Mouse (Mus musculus) hindbrain, postnatal 0 days (tissue): Measurements from ENCODE around the gene Ldlrad3. TPM values are rescaled to one million over a fixed set of nuclear protein-coding genes. Genes with fewer than 3 reads are reported as not detected.

Experiments used
- ATAC-seq: fragments of 200-750 bp; cut with Nextera tagmentation; 2 replicates; pipeline ENCODE4 v1.8.0; 2017; ENCODE audit warnings: mild to moderate bottlenecking, moderate TSS enrichment, moderate library complexity
- DNase-seq: peaks from one replicate; pipeline ENCODE4 v3.0.0-alpha.2; 2015; ENCODE audit warnings: low spot score
- H3K27ac ChIP-seq: fragments of 300-500 bp; sonication (generic); 2 replicates; pipeline ENCODE4 v1.5.1; 2014; ENCODE audit warnings: mild to moderate bottlenecking
- H3K27me3 ChIP-seq: fragments of 300-500 bp; sonication (generic); 2 replicates; pipeline ENCODE4 v1.6.1; 2014; ENCODE audit warnings: low read length, mixed read lengths; ENCODE audit not compliant: insufficient read depth
- H3K36me3 ChIP-seq: fragments of 300-500 bp; sonication (generic); 2 replicates; pipeline ENCODE4 v1.6.1; 2014; ENCODE audit warnings: low read length, mixed read lengths; ENCODE audit not compliant: insufficient read depth
- H3K4me1 ChIP-seq: fragments of 300-500 bp; sonication (generic); 2 replicates; pipeline ENCODE4 v1.6.1; 2014; ENCODE audit warnings: antibody characterized with exemption, low read length, mixed read lengths; ENCODE audit not compliant: insufficient read depth
- H3K4me2 ChIP-seq: fragments of 300-500 bp; sonication (generic); 2 replicates; pipeline ENCODE4 v1.6.1; 2014; ENCODE audit warnings: low read depth, mild to moderate bottlenecking, low read length, moderate library complexity, mixed read lengths
- H3K4me3 ChIP-seq: fragments of 300-500 bp; sonication (generic); 2 replicates; pipeline ENCODE4 v1.5.1; 2014; ENCODE audit warnings: low read length
- H3K9ac ChIP-seq: fragments of 300-500 bp; sonication (generic); replicated peaks from 2 replicates; pipeline ENCODE4 v1.6.1; 2014; ENCODE audit warnings: mild to moderate bottlenecking, low read length, moderate library complexity, mixed read lengths
- H3K9me3 ChIP-seq: fragments of 300-500 bp; sonication (generic); 2 replicates; pipeline ENCODE4 v1.6.1; 2016; ENCODE audit warnings: low read length, mixed read lengths
- CTCF ChIP-seq: IDR thresholded peaks from 2 replicates; pipeline ENCODE4 v1.5.1; 2016; ENCODE audit warnings: antibody characterized with exemption, control low read depth, low read depth
- WGBS: fragments of 180-500 bp; shearing (Covaris S2); extraction: QIAGEN DNeasy Blood & Tissue Kit; methylation state at CpG from one replicate; pipeline ENCODE4 v1.1.7; 2014; 5-methylcytosine and 5-hydroxymethylcytosine counted together
- polyA plus RNA-seq: library from polyadenylated mRNA; unstranded; fragments of >200 nt; fragmentation: Nextera tagmentation; extraction: Ambion mirVana; gene quantifications from 2 replicates; pipeline ENCODE4 v1.2.1, GENCODE M21; 2015
- total RNA-seq: library from RNA; depleted of rRNA; stranded (reverse); fragments of >200 nt; gene quantifications from 2 replicates; pipeline ENCODE4 v1.2.3, GENCODE M21; 2014

Ldlrad3 gene
- total and polyA plus RNA-seq, 2 experiments from 2014 or later: 21.6 to 32.4 TPM

GRCm38 (mm10) chr2:102202211-102202770, 16.1 kb upstream of the Ldlrad3 start:
- no peak for ATAC-seq
- WGBS: 30% methylated on average over 2 of the region's 2 CpGs
- H3K9me3 ChIP-seq: no peaks in the 10 kb centered on the region

GRCm38 (mm10) chr2:102201198-102201948, 15.2 kb upstream of the Ldlrad3 start:
- DNase-seq (no peak), ATAC-seq (no peak)
- H3K4me3 ChIP-seq: no peak overlapping the region
- no peaks in the 10 kb centered on the region for H3K27me3 ChIP-seq
- H3K4me1 ChIP-seq: 0 out of 2 replicates have a peak, but pooled peaks cover 6% of the 10 kb centered on the region
- H3K27ac ChIP-seq: no peak overlapping the region
- no peaks in the 10 kb centered on the region for H3K36me3 ChIP-seq
- 55% methylated on average over 12 of the region's 14 CpGs for WGBS
- H3K4me2 ChIP-seq: no peak overlapping the region
- H3K9me3 ChIP-seq: no peaks in the 10 kb centered on the region
- no peak overlapping the region for H3K9ac ChIP-seq
- no peak for TF ChIP-seq CTCF

More at GRCm38 (mm10) chr2:102202211-102202770, 16.1 kb upstream of the Ldlrad3 start:
- peak; percentile 47 for DNase-seq
- TF ChIP-seq CTCF: no peak
- 0 out of 2 replicates have a peak, but pooled peaks cover 6% of the 10 kb centered on the region for H3K4me1 ChIP-seq
- no peak overlapping the region for H3K9ac ChIP-seq
- no peak overlapping the region for H3K4me3 ChIP-seq
- H3K27ac ChIP-seq: no peak overlapping the region
- no peaks in the 10 kb centered on the region for H3K36me3 ChIP-seq
- H3K4me2 ChIP-seq: no peak overlapping the region
- no peaks in the 10 kb centered on the region for H3K27me3 ChIP-seq

GRCm38 (mm10) chr2:102197332-102197731, 11.1 kb upstream of the Ldlrad3 start:
- DNase-seq (no peak), ATAC-seq (no peak)
- Histone ChIP-seq H3K4me2 (no peak overlapping the region), H3K36me3 (no peaks in the 10 kb centered on the region), H3K27me3 (no peaks in the 10 kb centered on the region), H3K9me3 (no peaks in the 10 kb centered on the region), H3K9ac (no peak overlapping the region), H3K27ac (no peak overlapping the region), H3K4me1 (no peaks in the 10 kb centered on the region), H3K4me3 (no peak overlapping the region)
- WGBS: 76% methylated on average over 1 of the region's 1 CpGs
- TF ChIP-seq CTCF: no peak

- Histone ChIP-seq H3K9me3 (no peaks in the 10 kb centered on the region), H3K4me3 (no peak overlapping the region), H3K9ac (no peak overlapping the region), H3K27me3 (no peaks in the 10 kb centered on the region), H3K27ac (no peak overlapping the region), H3K4me2 (no peak overlapping the region), H3K4me1 (no peaks in the 10 kb centered on the region), H3K36me3 (no peaks in the 10 kb centered on the region)
- ATAC-seq (no peak), DNase-seq (no peak)
- TF ChIP-seq CTCF: no peak
- 44% methylated on average over 8 of the region's 8 CpGs for WGBS
Measured at GRCm38 (mm10) chr2:102196709-102197108, 10.5 kb upstream of the Ldlrad3 start.

GRCm38 (mm10) chr2:102195494-102195893, 9.3 kb upstream of the Ldlrad3 start:
- H3K4me3 ChIP-seq: no peak overlapping the region
- no peak for TF ChIP-seq CTCF
- H3K9ac ChIP-seq: no peak overlapping the region
- H3K27me3 ChIP-seq: no peaks in the 10 kb centered on the region
- 84% methylated on average over 4 of the region's 4 CpGs for WGBS
- no peak overlapping the region for H3K4me2 ChIP-seq
- H3K27ac ChIP-seq: no peak overlapping the region
- no peaks in the 10 kb centered on the region for H3K36me3 ChIP-seq
- no peak for DNase-seq
- H3K4me1 ChIP-seq: no peaks in the 10 kb centered on the region
- no peaks in the 10 kb centered on the region for H3K9me3 ChIP-seq
- no peak for ATAC-seq

GRCm38 (mm10) chr2:102194247-102194646, 8.1 kb upstream of the Ldlrad3 start:
- H3K36me3 ChIP-seq: no peaks in the 10 kb centered on the region
- no peak overlapping the region for H3K27ac ChIP-seq
- no peak overlapping the region for H3K9ac ChIP-seq
- H3K4me2 ChIP-seq: no peak overlapping the region
- no peak for TF ChIP-seq CTCF
- ATAC-seq (no peak), DNase-seq (no peak)
- WGBS: 83% methylated on average over 4 of the region's 4 CpGs
- no peaks in the 10 kb centered on the region for H3K27me3 ChIP-seq
- no peak overlapping the region for H3K4me3 ChIP-seq
- H3K9me3 ChIP-seq: no peaks in the 10 kb centered on the region
- H3K4me1 ChIP-seq: no peaks in the 10 kb centered on the region
